Mouse (Mus musculus): ENCODE measurements at regions not wholly inside any gene's neighbourhood (a gene's known extent, or its start where the extent isn't known, plus 50 kb on each side); places are given as distances from the start of the nearest gene placed in this dataset.
"Not testable (repeated sequence)": the region's sequence is repeated elsewhere in the genome, so short reads cannot be mapped to it uniquely, and the experiment has no call there.

- intact Hi-C loops (cut with DNase I), result no loop called here
- DNase-seq (ENCODE audit: extremely low spot score in 1 of 2, low spot score in 2 of 2), result no peak
Observed at GRCm38 (mm10) chr2:149203896-149204295, 186.9 kb upstream of the Gm10750 start.

GRCm38 (mm10) chr2:149195736-149196135 lies 178.7 kb upstream of the Gm10750 start:
- DNase-seq (ENCODE audit: extremely low spot score in 1 of 2, low spot score in 2 of 2), result no peak
- intact Hi-C loops (cut with DNase I), result loop anchor here (5.0 kb wide), 1 partner anchor 103 kb away; no protein-coding TSS in a partner anchor

- DNase-seq (ENCODE audit: extremely low spot score in 1 of 2, low spot score in 2 of 2), result peak in 1 of 2 experiments; percentile 1
- intact Hi-C loops (cut with DNase I), result loop anchor here (10.0 kb wide), 1 partner anchor 304 kb away; no protein-coding TSS in a partner anchor
Observed at GRCm38 (mm10) chr2:149158434-149158833, 141.4 kb upstream of the Gm10750 start.

- DNase-seq (ENCODE audit: extremely low spot score in 1 of 2, low spot score in 2 of 2); intact Hi-C loops (cut with DNase I): not testable (repeated sequence)
Observed at GRCm38 (mm10) chr2:149109551-149109950, 92.5 kb upstream of the Gm10750 start.

GRCm38 (mm10) chr2:149092146-149092545 lies 75.1 kb upstream of the Gm10750 start:
- intact Hi-C loops (cut with DNase I), result loop anchor here (5.0 kb wide), 1 partner anchor 105 kb away; no protein-coding TSS in a partner anchor

More at GRCm38 (mm10) chr2:149092146-149092545, 75.1 kb upstream of the Gm10750 start:
- DNase-seq (ENCODE audit: extremely low spot score in 1 of 2, low spot score in 2 of 2), result no peak

Measured in left cerebral cortex, postnatal 10 days (tissue).